Mouse (Mus musculus) thymus, adult 2 months (tissue): Measurements from ENCODE around the gene Bmpr1a. TPM values are rescaled to one million over a fixed set of nuclear protein-coding genes. Genes with fewer than 3 reads are reported as not detected.

Experiments used
- DNase-seq: peaks from one replicate; pipeline ENCODE4 v3.0.0; 2021
- H3K27ac ChIP-seq: fragments of 200-500 bp; 2 replicates; pipeline ENCODE4 v1.5.1; 2012; ENCODE audit warnings: low read length, control low read depth; ENCODE audit not compliant: control insufficient read depth, insufficient read depth
- H3K27me3 ChIP-seq: fragments of 200-500 bp; 2 replicates; pipeline ENCODE4 v1.6.1; 2012; ENCODE audit warnings: mild to moderate bottlenecking, low read length, moderate library complexity, mixed read lengths; ENCODE audit not compliant: control insufficient read depth, insufficient read depth
- H3K36me3 ChIP-seq: fragments of 200-500 bp; 2 replicates; pipeline ENCODE4 v1.6.1; 2012; ENCODE audit warnings: mild to moderate bottlenecking, low read length, moderate library complexity; ENCODE audit not compliant: control insufficient read depth, insufficient read depth
- H3K4me1 ChIP-seq: fragments of 200-500 bp; replicated peaks from 2 replicates; pipeline ENCODE4 v1.6.1; 2012; ENCODE audit warnings: low read length; ENCODE audit not compliant: control insufficient read depth, insufficient read depth
- H3K4me3 ChIP-seq: fragments of 200-500 bp; 2 replicates; pipeline ENCODE4 v1.5.1; 2012; ENCODE audit warnings: mild to moderate bottlenecking, low read length, control low read depth, moderate library complexity; ENCODE audit not compliant: control insufficient read depth, insufficient read depth
- CTCF ChIP-seq: fragments of 200-500 bp; IDR thresholded peaks from 2 replicates; pipeline ENCODE4 v1.5.1; 2012; ENCODE audit warnings: mild to moderate bottlenecking, control low read depth, low read length, moderate library complexity, borderline replicate concordance; ENCODE audit not compliant: control insufficient read depth, poor library complexity, insufficient read depth; ENCODE audit errors: extremely low read depth
- POLR2A ChIP-seq: fragments of 200-500 bp; IDR thresholded peaks from 2 replicates; pipeline ENCODE4 v1.6.1; 2012; ENCODE audit warnings: mild to moderate bottlenecking, low read length, control low read depth, moderate library complexity; ENCODE audit not compliant: control insufficient read depth, poor library complexity, insufficient read depth; ENCODE audit errors: extremely low read depth
- WGBS: fragments of 180-500 bp; shearing (Covaris S2); methylation state at CpG from one replicate; pipeline ENCODE4 v1.1.7; 2018; 5-methylcytosine and 5-hydroxymethylcytosine counted together
- polyA plus RNA-seq: library from polyadenylated mRNA; depleted of rRNA; stranded (reverse); fragments of >200 nt; gene quantifications from 2 replicates; pipeline ENCODE4 v1.2.3, GENCODE M21; 2012; rRNA removed

Gene Bmpr1a
- 2.0 and 3.1 TPM in 2 replicates for polyA plus RNA-seq

DNA sequence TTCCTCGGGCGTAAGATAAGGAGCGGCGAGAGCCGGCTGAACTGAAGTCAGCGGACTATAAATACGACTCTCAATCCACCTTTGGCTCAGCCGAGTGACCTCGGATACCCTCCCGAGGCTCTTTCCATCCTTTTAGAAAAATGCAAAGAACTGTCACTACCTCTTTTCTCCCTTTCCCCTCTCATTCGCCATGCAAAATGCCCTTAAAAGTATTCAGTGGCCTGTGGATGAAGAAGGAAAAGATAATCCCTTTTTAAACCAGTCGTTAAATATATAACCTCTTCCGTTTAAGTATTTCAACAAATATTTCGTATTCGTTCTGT lies at the start of gene Bmpr1a:
TSS of gene Bmpr1a (minus strand) at position 17 of the 323 bp plus-strand sequence.
- H3K27me3 ChIP-seq, result peaks cover 23% of the 10 kb centered on the region
- H3K4me3 ChIP-seq, result peak within 1 kb of the TSS; percentile 71
- no peak for TF ChIP-seq POLR2A
- no peak for TF ChIP-seq CTCF
- H3K4me1 ChIP-seq, result peaks cover 11% of the 10 kb centered on the region
- WGBS, result 19% methylated on average over 15 of the region's 15 CpGs
- H3K27ac ChIP-seq, result no peak within 1 kb of the TSS
- H3K36me3 ChIP-seq, result no peaks in the 10 kb centered on the region
- no peak for DNase-seq

- H3K36me3 ChIP-seq, result no peaks in the 10 kb centered on the region
- DNase-seq, result no peak
- no peak overlapping the region for H3K4me3 ChIP-seq
- peaks cover 9% of the 10 kb centered on the region; the same call in 1 of the 2 replicates for H3K4me1 ChIP-seq
- H3K27me3 ChIP-seq, result no peaks in the 10 kb centered on the region; the same call in 1 of the 2 replicates
- WGBS, result 85% methylated on average over 5 of the region's 5 CpGs
- H3K27ac ChIP-seq, result no peak overlapping the region
- TF ChIP-seq POLR2A (no peak), CTCF (no peak)
Observed at GRCm38 (mm10) chr14:34552226-34552625, 49.1 kb upstream of the Bmpr1a start.

DNA sequence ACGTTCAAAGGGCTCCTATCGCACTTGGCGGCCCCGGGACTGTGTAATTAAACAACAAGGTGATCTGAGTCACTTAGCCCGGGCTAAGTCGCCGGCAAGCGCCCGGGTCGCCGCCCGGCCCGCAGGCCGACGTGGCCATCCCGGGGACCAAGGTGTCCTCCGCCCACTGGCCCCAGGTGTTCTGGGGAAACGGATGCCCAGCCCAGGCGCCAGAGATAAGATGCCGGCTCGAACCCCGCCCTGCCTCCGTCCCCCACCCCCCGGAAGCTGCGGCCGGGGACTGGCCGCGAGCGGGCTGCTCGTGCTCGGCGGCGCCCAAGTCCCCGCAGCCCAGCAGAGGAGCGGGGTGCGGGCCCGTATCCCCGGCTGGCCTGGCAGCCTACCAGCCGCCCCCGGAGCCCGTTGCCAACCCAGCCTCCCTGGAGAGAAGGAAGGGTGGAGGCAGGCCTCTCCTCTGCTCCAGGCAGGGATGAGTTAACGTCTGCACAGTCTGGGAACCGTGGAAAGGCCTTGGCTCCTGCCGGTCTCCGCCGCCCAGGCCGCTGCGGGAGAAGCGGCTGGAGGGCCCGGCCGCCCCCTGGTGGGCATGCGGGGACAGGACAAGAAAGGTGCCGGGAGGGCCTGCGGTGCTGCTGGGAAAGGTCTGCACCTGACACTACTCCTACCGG lies 46.0 kb upstream of the Bmpr1a start:
- TF ChIP-seq CTCF, result peak; percentile 92
- TF ChIP-seq POLR2A, result no peak

GRCm38 (mm10) chr14:34548391-34549001 lies 45.4 kb upstream of the Bmpr1a start:
- 4% methylated on average over 27 of the region's 27 CpGs for WGBS
- Histone ChIP-seq H3K27ac (no peak overlapping the region), H3K36me3 (no peaks in the 10 kb centered on the region), H3K4me3 (peak overlapping the region; percentile 27), H3K27me3 (no peaks in the 10 kb centered on the region; the same call in 1 of the 2 replicates), H3K4me1 (peaks cover 9% of the 10 kb centered on the region; the same call in 1 of the 2 replicates)
- DNase-seq, result no peak
- TF ChIP-seq CTCF, result no peak
- TF ChIP-seq POLR2A, result no peak

More for the DNA sequence above, 46.0 kb upstream of the Bmpr1a start:
- H3K27me3 ChIP-seq, result no peaks in the 10 kb centered on the region; the same call in 1 of the 2 replicates
- H3K4me3 ChIP-seq, result peak overlapping the region; percentile 27
- H3K4me1 ChIP-seq, result peaks cover 9% of the 10 kb centered on the region; the same call in 1 of the 2 replicates
- peak; percentile 72 for DNase-seq
- H3K27ac ChIP-seq, result no peak overlapping the region
- 1% methylated on average over 54 of the region's 55 CpGs for WGBS
- no peaks in the 10 kb centered on the region for H3K36me3 ChIP-seq

DNA sequence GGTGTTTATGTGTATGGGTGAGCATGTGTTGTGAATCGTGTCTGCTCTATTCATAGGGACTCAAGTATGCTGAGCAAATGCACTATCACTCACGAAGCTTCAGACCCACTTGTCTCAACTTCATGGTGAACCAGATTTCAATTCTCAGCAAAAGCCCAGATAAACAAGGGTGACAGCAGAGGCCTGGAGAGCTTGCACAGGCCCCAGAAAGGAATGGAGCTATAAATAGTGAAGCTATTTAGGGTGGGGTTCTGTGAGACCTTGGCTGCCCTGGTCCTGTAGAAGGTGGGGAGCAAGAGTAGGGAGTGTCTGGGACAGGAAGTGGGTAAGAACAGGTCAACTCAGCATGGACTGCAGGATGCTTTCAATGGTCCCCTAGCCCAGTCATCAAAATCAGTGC lies 41.4 kb upstream of the Bmpr1a start:
- 83% methylated on average over 2 of the region's 2 CpGs for WGBS
- peaks cover 9% of the 10 kb centered on the region; the same call in 1 of the 2 replicates for H3K4me1 ChIP-seq
- no peak overlapping the region for H3K27ac ChIP-seq

DNA sequence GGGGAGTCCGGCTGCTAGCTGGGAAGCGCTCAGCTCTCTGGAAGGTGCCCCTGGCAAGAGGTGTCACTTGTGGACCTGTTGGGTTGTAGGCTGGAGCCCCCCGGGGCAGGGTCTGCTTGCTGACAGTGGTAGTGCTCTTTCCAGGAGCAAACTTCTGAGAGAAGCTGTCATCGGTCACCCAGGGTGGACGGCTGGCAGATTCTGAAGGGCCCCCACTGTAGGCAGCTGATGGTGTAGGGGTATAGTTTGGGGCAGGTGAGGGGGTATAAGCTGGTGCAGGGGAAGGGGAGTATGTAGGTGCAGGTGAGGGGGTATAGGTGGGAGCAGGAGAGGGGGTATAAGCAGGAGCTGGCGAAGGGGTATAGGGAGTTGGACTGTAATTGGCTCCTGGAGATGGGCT lies 40.9 kb upstream of the Bmpr1a start:
- H3K27ac ChIP-seq, result no peak overlapping the region
- WGBS, result 93% methylated on average over 6 of the region's 6 CpGs
- TF ChIP-seq CTCF (no peak), POLR2A (no peak)
- no peak for DNase-seq
- H3K4me3 ChIP-seq, result no peak overlapping the region
- no peaks in the 10 kb centered on the region; the same call in 1 of the 2 replicates for H3K27me3 ChIP-seq
- H3K4me1 ChIP-seq, result peaks cover 6% of the 10 kb centered on the region; the same call in 1 of the 2 replicates
- H3K36me3 ChIP-seq, result no peaks in the 10 kb centered on the region

More for the DNA sequence above, 41.4 kb upstream of the Bmpr1a start:
- TF ChIP-seq CTCF (no peak), POLR2A (no peak)
- H3K4me3 ChIP-seq, result no peak overlapping the region
- H3K36me3 ChIP-seq, result no peaks in the 10 kb centered on the region
- H3K27me3 ChIP-seq, result no peaks in the 10 kb centered on the region; the same call in 1 of the 2 replicates
- DNase-seq, result no peak
